Mouse (Mus musculus) liver, embryonic 15.5 days (tissue): Measurements from ENCODE around the gene Nktr. TPM values are rescaled to one million over a fixed set of nuclear protein-coding genes. Genes with fewer than 3 reads are reported as not detected.

ENCODE experiments used
- ATAC-seq: fragments of 200-750 bp; cut with Nextera tagmentation; 2 replicates; pipeline ENCODE4 v1.8.0; 2017; ENCODE audit warnings: moderate number of reproducible peaks, mild to moderate bottlenecking, moderate library complexity; ENCODE audit not compliant: insufficient read depth
- H3K27ac ChIP-seq: fragments of 300-500 bp; sonication (generic); replicated peaks from 2 replicates; pipeline ENCODE4 v1.5.1; 2015; ENCODE audit warnings: mild to moderate bottlenecking, inconsistent platforms
- H3K27me3 ChIP-seq: fragments of 300-500 bp; sonication (generic); 2 replicates; pipeline ENCODE4 v1.6.1; 2015; ENCODE audit warnings: mild to moderate bottlenecking, inconsistent platforms
- H3K36me3 ChIP-seq: fragments of 300-500 bp; sonication (generic); replicated peaks from 2 replicates; pipeline ENCODE4 v1.6.1; 2015; ENCODE audit warnings: moderate library complexity, mild to moderate bottlenecking, inconsistent platforms
- H3K4me1 ChIP-seq: fragments of 300-500 bp; sonication (generic); replicated peaks from 2 replicates; pipeline ENCODE4 v1.6.1; 2015; ENCODE audit warnings: inconsistent platforms
- H3K4me2 ChIP-seq: fragments of 300-500 bp; sonication (generic); 2 replicates; pipeline ENCODE4 v1.6.1; 2015; ENCODE audit warnings: moderate library complexity, mild to moderate bottlenecking, inconsistent platforms
- H3K4me3 ChIP-seq: fragments of 300-500 bp; sonication (generic); replicated peaks from 2 replicates; pipeline ENCODE4 v1.5.1; 2015; ENCODE audit warnings: mild to moderate bottlenecking, inconsistent platforms
- H3K9ac ChIP-seq: fragments of 300-500 bp; sonication (generic); 2 replicates; pipeline ENCODE4 v1.6.1; 2015; ENCODE audit warnings: moderate library complexity, mild to moderate bottlenecking, inconsistent platforms
- H3K9me3 ChIP-seq: fragments of 300-500 bp; sonication (generic); replicated peaks from 2 replicates; pipeline ENCODE4 v1.6.1; 2016; ENCODE audit warnings: inconsistent platforms
- WGBS: fragments of 180-500 bp; shearing (Covaris S2); methylation state at CpG from one replicate; pipeline ENCODE4 v1.1.7; 2015; ENCODE audit warnings: mixed read lengths; ENCODE audit not compliant: insufficient replicate concordance; 5-methylcytosine and 5-hydroxymethylcytosine counted together
- polyA plus RNA-seq: library from polyadenylated mRNA; unstranded; fragments of >200 nt; fragmentation: Nextera tagmentation; extraction: Ambion mirVana; gene quantifications from 2 replicates; pipeline ENCODE4 v1.2.1, GENCODE M21; 2015

Nktr gene
- 23.0 and 25.2 TPM in 2 replicates for polyA plus RNA-seq

DNA sequence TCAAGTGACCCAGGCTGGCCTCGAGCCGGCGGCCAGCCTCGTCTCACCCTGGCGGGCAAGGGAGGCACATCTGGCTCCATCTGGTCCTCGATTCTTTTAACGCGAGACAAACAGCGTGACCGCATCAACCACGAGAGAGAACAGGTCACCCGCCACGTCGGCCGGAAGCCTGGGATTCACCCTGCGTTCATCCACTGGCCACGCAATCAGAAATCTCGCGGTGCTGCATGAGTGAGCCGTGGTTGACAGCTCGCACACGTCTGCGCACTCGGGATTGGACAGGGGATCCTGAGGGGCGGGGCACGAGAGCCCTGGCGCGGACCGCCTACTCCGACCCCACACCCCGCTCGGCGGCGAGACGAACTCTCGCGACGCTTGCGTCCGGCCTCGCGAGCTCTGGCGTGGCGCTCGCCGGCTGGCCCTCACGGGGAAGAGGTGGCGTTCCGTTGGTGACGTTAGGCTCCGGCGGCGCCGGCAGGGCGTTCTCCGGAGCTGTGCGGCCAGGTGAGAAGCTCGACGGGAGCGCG, at the start of gene Nktr:
Nktr (plus strand) TSS at position 378 of the 527 bp plus-strand sequence.
- under 1% methylated on average over 56 of the region's 61 CpGs for WGBS
- H3K36me3 ChIP-seq = peaks cover 5% of the 10 kb centered on the region; the same call in 1 of the 2 replicates
- H3K4me1 ChIP-seq = peaks cover 34% of the 10 kb centered on the region
- H3K4me2 ChIP-seq = peak within 1 kb of the TSS; percentile 90
- no peaks in the 10 kb centered on the region for H3K27me3 ChIP-seq
- ATAC-seq = peak; percentile 97
- H3K9ac ChIP-seq = peak within 1 kb of the TSS; percentile 96
- H3K9me3 ChIP-seq = no peaks in the 10 kb centered on the region
- H3K27ac ChIP-seq = peak within 1 kb of the TSS; percentile 98
- H3K4me3 ChIP-seq = peak within 1 kb of the TSS; percentile 95

DNA sequence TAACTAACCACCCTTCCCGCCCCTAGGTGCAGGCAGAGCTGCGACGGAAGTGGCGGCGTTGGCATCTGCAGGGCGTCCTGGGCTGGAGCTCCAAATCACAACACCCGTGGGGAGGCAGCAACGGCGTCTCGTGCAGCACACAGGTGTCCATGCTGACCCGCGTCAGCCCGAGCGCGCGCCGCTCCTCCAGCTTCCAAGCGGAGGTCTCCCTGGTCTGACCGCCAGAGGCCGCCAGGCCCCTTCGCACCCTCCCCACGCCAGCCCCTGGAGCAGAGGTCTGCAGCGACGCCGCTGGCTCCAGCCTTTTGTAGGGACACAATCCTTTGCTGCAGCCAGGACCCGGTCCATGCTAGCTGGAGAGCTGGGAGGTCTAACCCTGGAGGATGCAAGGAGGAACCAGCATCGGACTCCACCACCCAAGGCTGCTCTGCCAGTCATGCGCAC, 49.6 kb upstream of the Nktr start:
- Histone ChIP-seq H3K9me3 (no peaks in the 10 kb centered on the region), H3K4me2 (peak overlapping the region; percentile 45), H3K27ac (no peak overlapping the region), H3K4me3 (peak overlapping the region; percentile 17; the same call in 1 of the 2 replicates), H3K27me3 (peaks cover 60% of the 10 kb centered on the region), H3K9ac (no peak overlapping the region), H3K36me3 (no peaks in the 10 kb centered on the region), H3K4me1 (peaks cover 33% of the 10 kb centered on the region)
- ATAC-seq = no peak
- WGBS = under 1% methylated on average over 28 of the region's 28 CpGs

GRCm38 (mm10) chr9:121671300-121671699, 47.7 kb upstream of the Nktr start:
- Histone ChIP-seq H3K9me3 (no peaks in the 10 kb centered on the region), H3K36me3 (no peaks in the 10 kb centered on the region), H3K4me1 (peaks cover 33% of the 10 kb centered on the region), H3K4me3 (no peak overlapping the region), H3K27me3 (peaks cover 49% of the 10 kb centered on the region), H3K4me2 (no peak overlapping the region), H3K27ac (no peak overlapping the region), H3K9ac (no peak overlapping the region)
- no peak for ATAC-seq
- 14% methylated on average over 7 of the region's 7 CpGs for WGBS

- 14% methylated on average over 5 of the region's 5 CpGs for WGBS
- H3K9me3 ChIP-seq = no peaks in the 10 kb centered on the region
- no peak overlapping the region for H3K9ac ChIP-seq
- no peak for ATAC-seq
- H3K27me3 ChIP-seq = peaks cover 39% of the 10 kb centered on the region
- H3K27ac ChIP-seq = no peak overlapping the region
- no peaks in the 10 kb centered on the region for H3K36me3 ChIP-seq
- no peak overlapping the region for H3K4me2 ChIP-seq
- peaks cover 33% of the 10 kb centered on the region for H3K4me1 ChIP-seq
- no peak overlapping the region for H3K4me3 ChIP-seq
Measured at GRCm38 (mm10) chr9:121672311-121672710, 46.7 kb upstream of the Nktr start.

- Histone ChIP-seq H3K9ac (no peak overlapping the region), H3K4me1 (peaks cover 33% of the 10 kb centered on the region), H3K4me2 (no peak overlapping the region), H3K4me3 (no peak overlapping the region), H3K27me3 (peaks cover 26% of the 10 kb centered on the region), H3K27ac (no peak overlapping the region), H3K9me3 (no peaks in the 10 kb centered on the region), H3K36me3 (no peaks in the 10 kb centered on the region)
- ATAC-seq = no peak
- WGBS = 61% methylated on average over 5 of the region's 5 CpGs
Measured at GRCm38 (mm10) chr9:121673716-121674115, 45.3 kb upstream of the Nktr start.

GRCm38 (mm10) chr9:121675011-121675410, 44.0 kb upstream of the Nktr start:
- Histone ChIP-seq H3K27ac (peak overlapping the region; percentile 41; the same call in 1 of the 2 replicates), H3K27me3 (peaks cover 13% of the 10 kb centered on the region), H3K4me2 (peak overlapping the region; percentile 20; the same call in 1 of the 2 replicates), H3K9ac (no peak overlapping the region), H3K4me1 (peaks cover 21% of the 10 kb centered on the region), H3K9me3 (no peaks in the 10 kb centered on the region), H3K4me3 (0 out of 2 replicates have a peak overlapping the region, but pooled peaks have one; percentile 14), H3K36me3 (no peaks in the 10 kb centered on the region)
- 27% methylated on average over 9 of the region's 9 CpGs for WGBS
- no peak for ATAC-seq

DNA sequence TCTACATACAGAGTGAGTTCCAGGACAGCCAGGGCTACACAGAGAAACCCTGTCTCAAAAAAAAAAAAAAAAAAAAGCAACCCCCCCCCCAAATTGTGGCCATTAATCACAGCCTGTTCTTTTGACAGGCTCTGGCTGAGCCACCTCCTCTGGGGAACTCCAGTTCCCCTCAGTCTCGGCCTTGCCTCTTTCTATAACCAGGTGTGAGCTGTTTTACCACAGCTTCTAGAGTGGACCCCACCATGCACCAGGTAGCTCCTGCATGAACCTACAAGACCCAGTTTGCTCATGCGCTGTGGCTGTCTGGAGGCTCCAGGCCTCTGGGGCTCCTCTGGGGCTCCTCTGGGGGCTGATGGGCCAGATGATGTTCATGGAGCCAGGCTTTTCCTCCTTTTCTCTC, 43.4 kb upstream of the Nktr start:
- 58% methylated on average over 2 of the region's 2 CpGs for WGBS
- Histone ChIP-seq H3K4me3 (no peak overlapping the region), H3K9ac (no peak overlapping the region), H3K4me1 (peaks cover 15% of the 10 kb centered on the region), H3K4me2 (no peak overlapping the region), H3K9me3 (no peaks in the 10 kb centered on the region), H3K36me3 (no peaks in the 10 kb centered on the region), H3K27ac (no peak overlapping the region), H3K27me3 (peaks cover 7% of the 10 kb centered on the region)
- ATAC-seq = no peak

DNA sequence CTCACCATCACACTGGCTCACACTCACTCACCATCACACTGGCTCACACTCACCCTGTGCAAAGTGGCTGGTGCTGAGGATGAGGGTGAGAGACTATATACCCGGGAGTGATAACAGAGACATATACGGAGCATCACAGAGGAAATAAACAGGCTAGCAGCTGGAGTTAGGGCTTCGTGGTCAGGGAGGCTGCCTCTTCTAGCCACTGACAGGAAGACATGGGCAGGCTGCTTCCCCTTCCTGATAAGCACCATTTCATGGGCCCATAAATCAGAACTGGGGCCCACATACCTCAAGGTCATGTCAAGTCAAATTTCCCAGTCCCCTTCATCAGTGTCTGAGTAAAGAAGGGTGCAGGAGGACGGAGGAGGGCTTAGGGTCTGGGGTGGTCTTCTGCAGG, 41.9 kb upstream of the Nktr start:
- Histone ChIP-seq H3K4me2 (no peak overlapping the region), H3K27ac (no peak overlapping the region), H3K9ac (no peak overlapping the region), H3K4me1 (peaks cover 6% of the 10 kb centered on the region), H3K27me3 (no peaks in the 10 kb centered on the region), H3K36me3 (no peaks in the 10 kb centered on the region), H3K9me3 (no peaks in the 10 kb centered on the region), H3K4me3 (no peak overlapping the region)
- no peak for ATAC-seq
- 10% methylated on average over 4 of the region's 4 CpGs for WGBS

GRCm38 (mm10) chr9:121677476-121677875, 41.5 kb upstream of the Nktr start:
- WGBS = 16% methylated on average over 8 of the region's 8 CpGs
- Histone ChIP-seq H3K9ac (no peak overlapping the region), H3K4me1 (peaks cover 2% of the 10 kb centered on the region), H3K27me3 (no peaks in the 10 kb centered on the region), H3K9me3 (no peaks in the 10 kb centered on the region), H3K27ac (no peak overlapping the region), H3K4me3 (no peak overlapping the region), H3K4me2 (no peak overlapping the region), H3K36me3 (no peaks in the 10 kb centered on the region)
- no peak for ATAC-seq

- 22% methylated on average over 6 of the region's 6 CpGs for WGBS
Measured at GRCm38 (mm10) chr9:121679549-121679948, 39.4 kb upstream of the Nktr start.

DNA sequence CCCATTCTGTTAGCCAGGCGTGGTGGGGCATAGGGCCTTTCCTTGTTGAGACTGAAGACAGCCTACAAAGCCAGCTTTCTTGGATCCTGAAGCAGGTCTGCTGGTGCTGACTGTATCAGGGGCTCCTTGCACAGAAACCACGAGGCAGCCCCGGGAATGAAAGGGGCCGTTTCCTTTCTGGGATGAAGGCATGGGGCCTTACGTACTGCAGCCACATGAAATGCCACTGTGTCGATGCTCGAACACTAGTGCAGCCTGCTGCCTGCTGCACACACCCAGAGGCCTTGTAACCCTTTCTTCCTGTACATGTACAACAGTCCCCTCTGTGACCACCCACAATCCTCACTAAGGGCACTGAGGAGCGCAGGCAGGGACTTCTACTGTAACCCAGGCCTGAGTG, 37.8 kb upstream of the Nktr start:
- no peak for ATAC-seq
- 53% methylated on average over 8 of the region's 8 CpGs for WGBS
- no peak overlapping the region for H3K27ac ChIP-seq

More at GRCm38 (mm10) chr9:121679549-121679948, 39.4 kb upstream of the Nktr start:
- no peak overlapping the region for H3K27ac ChIP-seq
- H3K9ac ChIP-seq = no peak overlapping the region
- no peaks in the 10 kb centered on the region for H3K27me3 ChIP-seq
- no peak overlapping the region for H3K4me3 ChIP-seq
- no peaks in the 10 kb centered on the region; the same call in 1 of the 2 replicates for H3K4me1 ChIP-seq
- ATAC-seq = no peak
- no peak overlapping the region for H3K4me2 ChIP-seq
- peaks cover 5% of the 10 kb centered on the region; the same call in 1 of the 2 replicates for H3K36me3 ChIP-seq
- no peaks in the 10 kb centered on the region for H3K9me3 ChIP-seq

More for the DNA sequence above, 37.8 kb upstream of the Nktr start:
- Histone ChIP-seq H3K9me3 (no peaks in the 10 kb centered on the region), H3K4me2 (no peak overlapping the region), H3K27me3 (no peaks in the 10 kb centered on the region), H3K4me1 (no peaks in the 10 kb centered on the region; the same call in 1 of the 2 replicates), H3K36me3 (peaks cover 11% of the 10 kb centered on the region; the same call in 1 of the 2 replicates), H3K9ac (no peak overlapping the region), H3K4me3 (no peak overlapping the region)
